Mouse (Mus musculus): ENCODE data around the gene Hira. TPM values are rescaled to one million over a fixed set of nuclear protein-coding genes. Genes with fewer than 3 reads are reported as not detected.
"Not testable (repeated sequence)": the region's sequence is repeated elsewhere in the genome, so short reads cannot be mapped to it uniquely, and the experiment has no call there.

Hira gene
- polyA plus RNA-seq, 2 experiments: 4.9 to 23.2 TPM

DNA sequence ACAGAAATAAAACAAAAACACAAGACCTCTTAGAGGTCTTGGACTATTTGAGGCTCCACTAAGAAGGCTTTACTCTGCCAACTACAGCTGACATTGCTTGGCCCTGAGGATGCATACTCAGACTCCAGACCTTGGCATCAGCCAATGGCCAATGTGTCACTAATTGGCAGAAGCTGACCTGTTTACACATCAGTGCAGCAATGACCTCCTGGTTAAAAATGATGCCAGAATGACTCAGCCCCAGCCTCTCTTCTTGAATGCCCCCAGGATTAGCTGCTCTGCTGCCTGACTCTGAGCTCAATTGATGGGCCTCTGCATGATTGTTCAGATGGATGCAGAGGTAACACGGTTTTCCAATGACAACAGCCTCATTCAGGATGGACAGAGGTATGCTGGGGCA is 16.7 kb upstream of the Hira start:
- Histone ChIP-seq H3K9me3 (ENCODE audit: control insufficient read depth, low read length) (no peaks in the 10 kb centered on the region), H3K27me3 (ENCODE audit: control insufficient read depth, insufficient read depth, low read length) (no peaks in the 10 kb centered on the region), H3K27ac (no peak overlapping the region), H3K4me1 (replicated peaks; ENCODE audit: control insufficient read depth in 2 of 2, insufficient read depth in 2 of 2, low read length in 1 of 2) (no peaks in the 10 kb centered on the region), H3K4me2 (ENCODE audit: low read depth) (no peak overlapping the region), H3K4me3 (ENCODE audit: insufficient read depth in 1 of 2, low read depth in 2 of 2, low read length in 2 of 2) (no peak overlapping the region), H3K9ac (replicated peaks) (no peak overlapping the region), H3K36me3 (replicated peaks; ENCODE audit: control insufficient read depth, insufficient read depth, low read depth) (no peaks in the 10 kb centered on the region)
- ATAC-seq (ENCODE audit: insufficient read depth) (no peak), DNase-seq (ENCODE audit: low read depth in 3 of 3, low spot score in 3 of 3) (no peak)
- 33% methylated on average over 1 of the region's 1 CpGs for WGBS (ENCODE audit: insufficient replicate concordance)
- TF ChIP-seq EP300 (IDR thresholded peaks at IDR 0.05; ENCODE audit: low read depth) (no peak), CTCF (IDR thresholded peaks at IDR 0.05; ENCODE audit: low read depth) (no peak)

GRCm38 (mm10) chr16:18870495-18870894 is 6.3 kb upstream of the Hira start:
- peak in 1 of 3 experiments; percentile 39 for DNase-seq (ENCODE audit: low read depth in 3 of 3, low spot score in 3 of 3)
- H3K9ac ChIP-seq (replicated peaks); H3K4me3 ChIP-seq (ENCODE audit: insufficient read depth in 1 of 2, low read depth in 2 of 2, low read length in 2 of 2); H3K27ac ChIP-seq; H3K9me3 ChIP-seq (ENCODE audit: control insufficient read depth, low read length); H3K27me3 ChIP-seq (ENCODE audit: control insufficient read depth, insufficient read depth, low read length): not testable (repeated sequence)
- peaks cover 32% of the 10 kb centered on the region for H3K36me3 ChIP-seq (replicated peaks; ENCODE audit: control insufficient read depth, insufficient read depth, low read depth)
- ATAC-seq (ENCODE audit: insufficient read depth): peak; percentile 39; the same call in 1 of the 2 replicates
- 33% methylated on average over 1 of the region's 1 CpGs for WGBS (ENCODE audit: insufficient replicate concordance)
- peak overlapping the region; percentile 32 for H3K4me2 ChIP-seq (ENCODE audit: low read depth)
- peaks cover 11 to 18% of the 10 kb centered on the region in 2 experiments for H3K4me1 ChIP-seq (replicated peaks; ENCODE audit: control insufficient read depth in 2 of 2, insufficient read depth in 2 of 2, low read length in 1 of 2)

- under 1% methylated on average over 17 of the region's 17 CpGs for WGBS (ENCODE audit: insufficient replicate concordance)
- Histone ChIP-seq H3K27me3 (ENCODE audit: control insufficient read depth, insufficient read depth, low read length) (no peaks in the 10 kb centered on the region), H3K27ac (peak overlapping the region; percentile 80), H3K36me3 (replicated peaks; ENCODE audit: control insufficient read depth, insufficient read depth, low read depth) (peaks cover 31% of the 10 kb centered on the region), H3K9ac (replicated peaks) (peak overlapping the region; percentile 79), H3K9me3 (ENCODE audit: control insufficient read depth, low read length) (no peaks in the 10 kb centered on the region), H3K4me2 (ENCODE audit: low read depth) (peak overlapping the region; percentile 99), H3K4me1 (replicated peaks; ENCODE audit: control insufficient read depth in 2 of 2, insufficient read depth in 2 of 2, low read length in 1 of 2) (peaks cover 13 to 14% of the 10 kb centered on the region in 2 experiments), H3K4me3 (ENCODE audit: insufficient read depth in 1 of 2, low read depth in 2 of 2, low read length in 2 of 2) (peak overlapping the region; percentile 89 to 97)
- TF ChIP-seq EP300 (IDR thresholded peaks at IDR 0.05; ENCODE audit: low read depth) (no peak), CTCF (IDR thresholded peaks at IDR 0.05; ENCODE audit: low read depth) (no peak)
- ATAC-seq (ENCODE audit: insufficient read depth) (no peak; the same call in 1 of the 2 replicates), DNase-seq (ENCODE audit: low read depth in 3 of 3, low spot score in 3 of 3) (no peak)
These were observed 771 bp upstream of the Hira start for GRCm38 (mm10) chr16:18876091-18876441.

- TF ChIP-seq CTCF (IDR thresholded peaks at IDR 0.05; ENCODE audit: low read depth) (peak; percentile 53), EP300 (IDR thresholded peaks at IDR 0.05; ENCODE audit: low read depth) (no peak)
- Histone ChIP-seq H3K9ac (replicated peaks) (peak overlapping the region; percentile 92), H3K4me1 (replicated peaks; ENCODE audit: control insufficient read depth in 2 of 2, insufficient read depth in 2 of 2, low read length in 1 of 2) (peaks cover 10 to 12% of the 10 kb centered on the region in 2 experiments), H3K27me3 (ENCODE audit: control insufficient read depth, insufficient read depth, low read length) (no peaks in the 10 kb centered on the region), H3K4me3 (ENCODE audit: insufficient read depth in 1 of 2, low read depth in 2 of 2, low read length in 2 of 2) (peak overlapping the region; percentile 80 to 97), H3K27ac (peak overlapping the region; percentile 95), H3K4me2 (ENCODE audit: low read depth) (peak overlapping the region; percentile 99), H3K36me3 (replicated peaks; ENCODE audit: control insufficient read depth, insufficient read depth, low read depth) (peaks cover 17% of the 10 kb centered on the region), H3K9me3 (ENCODE audit: control insufficient read depth, low read length) (no peaks in the 10 kb centered on the region)
- DNase-seq (ENCODE audit: low read depth in 3 of 3, low spot score in 3 of 3) (peak in 2 of 3 experiments; percentile 41 to 60), ATAC-seq (ENCODE audit: insufficient read depth) (peak; percentile 9)
- WGBS (ENCODE audit: insufficient replicate concordance): 1% methylated on average over 43 of the region's 43 CpGs
These were observed 701 bp downstream of the Hira start for GRCm38 (mm10) chr16:18877386-18878090.

- Histone ChIP-seq H3K27ac (peak overlapping the region; percentile 95), H3K27me3 (ENCODE audit: control insufficient read depth, insufficient read depth, low read length) (no peaks in the 10 kb centered on the region), H3K9me3 (ENCODE audit: control insufficient read depth, low read length) (no peaks in the 10 kb centered on the region), H3K36me3 (replicated peaks; ENCODE audit: control insufficient read depth, insufficient read depth, low read depth) (peaks cover 13% of the 10 kb centered on the region), H3K4me2 (ENCODE audit: low read depth) (peak overlapping the region; percentile 99), H3K4me1 (replicated peaks; ENCODE audit: control insufficient read depth in 2 of 2, insufficient read depth in 2 of 2, low read length in 1 of 2) (peaks cover 10 to 12% of the 10 kb centered on the region in 2 experiments), H3K9ac (replicated peaks) (peak overlapping the region; percentile 92), H3K4me3 (ENCODE audit: insufficient read depth in 1 of 2, low read depth in 2 of 2, low read length in 2 of 2) (peak overlapping the region; percentile 80 to 97)
- ATAC-seq (ENCODE audit: insufficient read depth): no peak
- TF ChIP-seq CTCF (IDR thresholded peaks at IDR 0.05; ENCODE audit: low read depth) (no peak), EP300 (IDR thresholded peaks at IDR 0.05; ENCODE audit: low read depth) (no peak)
- no peak for DNase-seq (ENCODE audit: low read depth in 3 of 3, low spot score in 3 of 3)
- 14% methylated on average over 20 of the region's 20 CpGs for WGBS (ENCODE audit: insufficient replicate concordance)
These were observed 1.4 kb downstream of the Hira start for GRCm38 (mm10) chr16:18878091-18878720.

Measured in liver, embryonic 14.5 days (tissue).